Mouse (Mus musculus): ENCODE results near the gene Pde4b. TPM values are rescaled to one million over a fixed set of nuclear protein-coding genes. Genes with fewer than 3 reads are reported as not detected.

The Pde4b gene
- polyA plus RNA-seq, 1 experiment = 6.7 TPM

DNA sequence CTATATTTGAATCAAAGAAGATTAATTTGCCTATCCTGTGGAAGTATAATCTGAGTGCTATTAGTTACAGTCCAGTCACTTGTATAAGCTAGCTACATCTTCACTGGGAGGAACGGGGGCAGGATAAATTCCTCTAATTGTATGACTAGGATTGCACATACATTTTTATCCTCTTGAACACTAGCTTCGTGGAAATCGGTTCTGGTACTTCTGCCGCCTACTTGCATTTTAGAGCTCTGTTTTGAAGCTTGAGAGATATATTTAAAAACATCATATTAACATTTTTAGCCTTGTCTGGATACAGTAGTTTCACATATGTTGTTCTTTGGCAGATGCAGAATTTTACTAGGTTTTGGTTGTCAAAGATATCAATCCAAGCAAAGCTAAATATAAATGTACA lies 310.0 kb downstream of the Pde4b start:
- no peak overlapping the region for H3ac ChIP-seq (ENCODE audit: control insufficient read depth, insufficient read length)
- no peak overlapping the region for H3K4me2 ChIP-seq (ENCODE audit: low read depth)
- TF ChIP-seq TCF12 (IDR thresholded peaks at IDR 0.05; ENCODE audit: insufficient read depth, poor library complexity, severe bottlenecking) (no peak), SRF (IDR thresholded peaks at IDR 0.05; ENCODE audit: control insufficient read depth, insufficient read length, low read depth) (no peak), E2F4 (IDR thresholded peaks at IDR 0.05; ENCODE audit: insufficient read depth) (no peak), USF1 (IDR thresholded peaks at IDR 0.05; ENCODE audit: low read depth) (no peak), TCF3 (IDR thresholded peaks at IDR 0.05; ENCODE audit: insufficient read length, low read depth) (no peak), MYOG (IDR thresholded peaks at IDR 0.05; ENCODE audit: control insufficient read depth in 1 of 3, insufficient read depth in 1 of 3, insufficient read length in 2 of 3, low read depth in 2 of 3) (no peak), CEBPB (IDR thresholded peaks at IDR 0.05; ENCODE audit: insufficient read depth, poor library complexity, severe bottlenecking) (no peak), POLR2A (IDR thresholded peaks at IDR 0.05; ENCODE audit: insufficient read length, low read depth) (no peak), MYOD1 (IDR thresholded peaks at IDR 0.05; ENCODE audit: control insufficient read depth in 1 of 3, insufficient read length in 2 of 3, low read depth in 2 of 3) (no peak)
- H3K4me3 ChIP-seq = no peak overlapping the region
- H3K36me3 ChIP-seq (ENCODE audit: control insufficient read depth, insufficient read depth) = no peaks in the 10 kb centered on the region
- H3K27me3 ChIP-seq (ENCODE audit: control insufficient read depth, insufficient read depth, insufficient read length) = no peaks in the 10 kb centered on the region
- H3K79me2 ChIP-seq (ENCODE audit: control insufficient read depth, insufficient read depth) = no peaks in the 10 kb centered on the region

DNA sequence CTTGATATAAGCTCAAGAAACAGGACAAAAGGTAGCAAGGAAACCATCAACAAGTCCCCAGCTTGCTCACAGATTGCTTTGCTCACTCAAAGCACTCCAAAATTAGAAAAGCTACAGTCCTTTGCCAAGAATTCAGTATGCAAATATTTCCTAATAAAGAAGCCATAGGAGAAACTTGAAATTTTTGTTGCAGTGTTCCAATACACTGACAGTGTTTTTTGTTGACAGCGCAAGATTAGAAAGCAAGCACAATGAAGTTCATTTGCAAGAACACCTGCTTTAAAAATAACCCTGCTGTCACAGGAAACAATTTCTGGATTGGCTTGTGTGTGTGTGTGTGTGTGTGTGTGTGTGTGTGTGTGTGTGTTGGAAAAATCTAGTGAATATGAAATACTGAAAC lies 311.2 kb downstream of the Pde4b start:
- Histone ChIP-seq H3K4me3 (no peak overlapping the region), H3ac (ENCODE audit: control insufficient read depth, insufficient read length) (no peak overlapping the region), H3K27me3 (ENCODE audit: control insufficient read depth, insufficient read depth, insufficient read length) (no peaks in the 10 kb centered on the region), H3K36me3 (ENCODE audit: control insufficient read depth, insufficient read depth) (no peaks in the 10 kb centered on the region), H3K4me2 (ENCODE audit: low read depth) (no peak overlapping the region), H3K79me2 (ENCODE audit: control insufficient read depth, insufficient read depth) (no peaks in the 10 kb centered on the region)
- TF ChIP-seq MYOD1 (IDR thresholded peaks at IDR 0.05; ENCODE audit: control insufficient read depth in 1 of 3, insufficient read length in 2 of 3, low read depth in 2 of 3) (no peak), REST (IDR thresholded peaks at IDR 0.05; ENCODE audit: insufficient read depth, insufficient read length) (no peak), USF1 (IDR thresholded peaks at IDR 0.05; ENCODE audit: low read depth) (no peak), POLR2AphosphoS2 (IDR thresholded peaks at IDR 0.05; ENCODE audit: insufficient read length, low read depth) (no peak)

DNA sequence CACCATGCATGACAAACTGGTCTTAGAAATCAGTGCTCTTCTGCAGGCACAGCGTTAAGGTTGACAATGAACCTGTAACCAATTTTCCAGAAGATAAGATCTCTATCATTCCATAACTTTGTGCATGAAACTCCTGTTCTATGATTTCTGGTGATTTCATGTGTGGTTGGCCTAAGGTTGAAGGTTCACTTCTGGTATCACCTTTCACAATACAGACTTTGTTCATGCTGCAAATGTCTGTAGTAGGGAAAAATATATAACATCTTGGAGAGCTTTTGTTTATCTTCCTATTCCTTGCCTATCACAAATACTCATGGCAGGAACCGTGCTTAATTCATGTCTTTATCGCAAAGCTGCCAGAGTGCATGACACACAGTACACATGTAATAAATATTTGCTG lies 319.5 kb downstream of the Pde4b start:
- Histone ChIP-seq H3K4me3 (no peak overlapping the region), H3K4me2 (ENCODE audit: low read depth) (no peak overlapping the region), H3ac (ENCODE audit: control insufficient read depth, insufficient read length) (no peak overlapping the region), H3K27me3 (ENCODE audit: control insufficient read depth, insufficient read depth, insufficient read length) (no peaks in the 10 kb centered on the region), H3K79me2 (ENCODE audit: control insufficient read depth, insufficient read depth) (no peaks in the 10 kb centered on the region), H3K36me3 (ENCODE audit: control insufficient read depth, insufficient read depth) (no peaks in the 10 kb centered on the region)
- TF ChIP-seq REST (IDR thresholded peaks at IDR 0.05; ENCODE audit: insufficient read depth, insufficient read length) (no peak), POLR2AphosphoS2 (IDR thresholded peaks at IDR 0.05; ENCODE audit: insufficient read length, low read depth) (no peak), SRF (IDR thresholded peaks at IDR 0.05; ENCODE audit: control insufficient read depth, insufficient read length, low read depth) (no peak), TCF12 (IDR thresholded peaks at IDR 0.05; ENCODE audit: insufficient read depth, poor library complexity, severe bottlenecking) (no peak), MYOG (IDR thresholded peaks at IDR 0.05; ENCODE audit: control insufficient read depth in 1 of 3, insufficient read depth in 1 of 3, insufficient read length in 2 of 3, low read depth in 2 of 3) (no peak), USF1 (IDR thresholded peaks at IDR 0.05; ENCODE audit: low read depth) (no peak), MYOD1 (IDR thresholded peaks at IDR 0.05; ENCODE audit: control insufficient read depth in 1 of 3, insufficient read length in 2 of 3, low read depth in 2 of 3) (no peak), MAX (IDR thresholded peaks at IDR 0.05; ENCODE audit: low read depth) (no peak), POLR2A (IDR thresholded peaks at IDR 0.05; ENCODE audit: insufficient read length, low read depth) (no peak), CEBPB (IDR thresholded peaks at IDR 0.05; ENCODE audit: insufficient read depth, poor library complexity, severe bottlenecking) (no peak), TCF3 (IDR thresholded peaks at IDR 0.05; ENCODE audit: insufficient read length, low read depth) (no peak), E2F4 (IDR thresholded peaks at IDR 0.05; ENCODE audit: insufficient read depth) (no peak)

DNA sequence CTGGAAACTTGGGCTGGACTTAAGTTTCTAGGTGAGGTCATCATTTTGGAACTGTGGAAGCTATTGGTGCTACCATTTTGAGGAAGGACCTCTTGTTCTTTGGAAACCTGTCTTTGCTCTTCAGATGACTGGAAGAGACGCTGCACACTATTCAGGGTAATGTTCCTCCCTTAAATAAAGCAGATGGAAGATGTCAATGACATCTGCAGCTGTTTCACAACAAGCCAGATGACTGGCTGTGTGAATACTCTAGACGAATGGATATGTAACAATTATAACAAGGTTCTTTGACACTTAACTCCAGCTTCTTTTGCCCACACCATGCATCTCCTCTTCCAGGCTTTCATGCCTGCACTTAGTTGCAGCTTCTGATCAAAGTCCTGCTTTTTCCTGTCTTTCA lies 320.8 kb downstream of the Pde4b start:
- no peak overlapping the region for H3ac ChIP-seq (ENCODE audit: control insufficient read depth, insufficient read length)
- H3K4me2 ChIP-seq (ENCODE audit: low read depth) = peak overlapping the region; percentile 42
- H3K27me3 ChIP-seq (ENCODE audit: control insufficient read depth, insufficient read depth, insufficient read length) = no peaks in the 10 kb centered on the region
- no peaks in the 10 kb centered on the region for H3K79me2 ChIP-seq (ENCODE audit: control insufficient read depth, insufficient read depth)
- no peak for TF ChIP-seq POLR2A (IDR thresholded peaks at IDR 0.05; ENCODE audit: insufficient read length, low read depth)
- TF ChIP-seq REST (IDR thresholded peaks at IDR 0.05; ENCODE audit: insufficient read depth, insufficient read length) = no peak
- peak in 2 of 3 experiments; percentile 18 to 62 for TF ChIP-seq MYOD1 (IDR thresholded peaks at IDR 0.05; ENCODE audit: control insufficient read depth in 1 of 3, insufficient read length in 2 of 3, low read depth in 2 of 3)
- TF ChIP-seq MYOG (IDR thresholded peaks at IDR 0.05; ENCODE audit: control insufficient read depth in 1 of 3, insufficient read depth in 1 of 3, insufficient read length in 2 of 3, low read depth in 2 of 3) = no peak
- TF ChIP-seq USF1 (IDR thresholded peaks at IDR 0.05; ENCODE audit: low read depth) = no peak
- no peaks in the 10 kb centered on the region for H3K36me3 ChIP-seq (ENCODE audit: control insufficient read depth, insufficient read depth)
- no peak overlapping the region for H3K4me3 ChIP-seq

DNA sequence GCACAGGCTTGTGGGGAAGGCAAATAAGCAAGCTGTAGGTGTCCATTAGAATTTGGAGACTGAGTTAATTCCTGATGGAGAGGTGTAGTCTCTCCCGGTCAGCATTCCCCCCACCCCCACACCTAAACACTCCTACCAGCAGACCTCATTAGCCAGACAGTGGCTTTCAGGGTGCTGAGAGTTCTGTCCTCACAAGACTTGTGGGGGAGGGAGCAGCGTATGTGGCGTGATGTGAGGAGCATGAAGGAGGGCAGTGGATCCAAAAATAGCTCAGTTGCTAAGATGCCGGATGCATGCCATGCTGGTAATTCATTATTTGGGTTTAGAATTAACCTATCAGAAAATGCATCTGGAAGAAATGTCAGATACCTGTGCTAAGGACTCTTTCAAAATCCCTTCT lies 321.6 kb downstream of the Pde4b start:
- no peak for TF ChIP-seq MAX (IDR thresholded peaks at IDR 0.05; ENCODE audit: low read depth)
- TF ChIP-seq E2F4 (IDR thresholded peaks at IDR 0.05; ENCODE audit: insufficient read depth) = no peak
- no peak for TF ChIP-seq TCF3 (IDR thresholded peaks at IDR 0.05; ENCODE audit: insufficient read length, low read depth)
- TF ChIP-seq POLR2AphosphoS2 (IDR thresholded peaks at IDR 0.05; ENCODE audit: insufficient read length, low read depth) = no peak
- no peak for TF ChIP-seq CEBPB (IDR thresholded peaks at IDR 0.05; ENCODE audit: insufficient read depth, poor library complexity, severe bottlenecking)
- no peak for TF ChIP-seq POLR2A (IDR thresholded peaks at IDR 0.05; ENCODE audit: insufficient read length, low read depth)
- TF ChIP-seq SRF (IDR thresholded peaks at IDR 0.05; ENCODE audit: control insufficient read depth, insufficient read length, low read depth) = no peak
- no peak for TF ChIP-seq MYOD1 (IDR thresholded peaks at IDR 0.05; ENCODE audit: control insufficient read depth in 1 of 3, insufficient read length in 2 of 3, low read depth in 2 of 3)
- TF ChIP-seq REST (IDR thresholded peaks at IDR 0.05; ENCODE audit: insufficient read depth, insufficient read length) = no peak
- no peak for TF ChIP-seq TCF12 (IDR thresholded peaks at IDR 0.05; ENCODE audit: insufficient read depth, poor library complexity, severe bottlenecking)
- H3K4me3 ChIP-seq = no peak overlapping the region
- H3ac ChIP-seq (ENCODE audit: control insufficient read depth, insufficient read length) = no peak overlapping the region
- H3K79me2 ChIP-seq (ENCODE audit: control insufficient read depth, insufficient read depth) = no peaks in the 10 kb centered on the region
- H3K36me3 ChIP-seq (ENCODE audit: control insufficient read depth, insufficient read depth) = no peaks in the 10 kb centered on the region
- H3K4me2 ChIP-seq (ENCODE audit: low read depth) = peak overlapping the region; percentile 42
- no peaks in the 10 kb centered on the region for H3K27me3 ChIP-seq (ENCODE audit: control insufficient read depth, insufficient read depth, insufficient read length)

Data from myocyte (in vitro differentiated cells).